Mouse (Mus musculus): ENCODE results near the gene Dtl. TPM values are rescaled to one million over a fixed set of nuclear protein-coding genes. Genes with fewer than 3 reads are reported as not detected.

The Dtl gene
- total RNA-seq, 2 experiments from 2014 or later, result 14.7 to 15.2 TPM

DNA sequence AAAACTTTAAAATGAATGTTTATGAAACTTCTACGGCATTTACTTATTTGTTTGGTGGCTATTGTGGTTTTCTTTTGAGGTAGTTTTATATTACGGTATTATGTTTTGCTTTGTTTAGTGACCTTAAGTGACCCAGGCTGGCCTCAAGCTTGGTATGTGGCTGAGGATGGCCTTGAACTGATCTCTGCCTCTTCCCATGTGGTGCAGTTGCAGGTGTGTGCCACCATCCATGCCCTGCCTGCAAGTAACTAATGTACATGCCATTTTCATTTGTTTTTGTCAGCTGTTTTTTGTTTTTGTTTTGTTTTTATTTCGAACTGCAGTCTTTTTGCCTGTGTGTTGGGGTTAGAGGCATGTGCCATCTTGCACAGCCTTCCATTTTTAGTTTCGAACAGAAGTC lies 6.3 kb upstream of the Dtl start:
- DNase-seq (ENCODE audit: low spot score in 2 of 2), result no peak

DNA sequence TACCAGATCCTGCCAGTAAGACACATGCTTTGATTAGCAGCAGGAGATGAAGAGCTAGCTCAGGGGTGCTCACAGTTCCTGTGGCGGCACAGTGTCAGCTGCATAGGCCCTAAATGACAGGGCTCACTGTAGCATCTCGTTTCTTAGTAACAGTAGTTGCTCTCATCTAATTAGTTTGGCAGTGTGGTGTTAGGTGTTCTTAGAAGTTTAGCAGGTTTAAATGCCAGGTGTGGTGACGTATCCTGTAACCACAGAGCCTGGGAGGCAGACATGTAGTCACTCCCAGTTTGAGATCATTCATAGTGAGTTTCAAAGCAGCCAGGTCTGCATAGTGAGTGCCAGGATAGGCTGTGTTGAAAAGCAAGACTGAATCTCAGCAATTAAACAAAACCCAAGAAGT lies 4.2 kb upstream of the Dtl start:
- no peak for DNase-seq (ENCODE audit: low spot score in 2 of 2)

DNA sequence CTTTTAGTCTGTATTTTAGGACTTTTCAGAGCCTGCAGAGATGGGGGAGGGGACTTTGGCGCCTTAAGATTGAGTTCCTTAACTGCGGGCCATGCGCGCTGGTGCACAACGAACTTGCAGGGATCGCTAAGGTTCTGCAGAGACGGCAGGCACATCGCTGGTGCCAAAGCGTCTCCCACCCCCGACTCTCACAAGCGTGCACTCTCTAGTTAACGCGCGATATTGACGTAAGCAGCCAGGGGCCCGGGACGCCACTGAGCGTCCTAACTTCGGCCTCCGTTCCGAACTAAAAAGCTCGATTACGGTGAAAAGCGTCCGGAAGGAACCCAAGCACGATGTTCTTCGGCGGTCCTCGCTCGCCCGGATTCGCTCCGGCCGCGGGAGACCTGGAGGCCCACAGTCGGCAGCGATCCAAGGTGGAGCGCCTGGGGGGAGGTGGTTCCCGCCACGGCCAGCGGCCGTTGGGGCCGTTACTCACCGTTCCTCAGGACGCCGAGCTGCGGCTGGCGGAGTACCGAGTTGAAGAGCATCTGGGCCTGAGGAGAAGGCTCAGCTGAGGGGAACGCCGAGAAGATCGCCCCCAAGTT lies 380 bp downstream of the Dtl start:
- peak in 1 of 2 experiments; percentile 59 for DNase-seq (ENCODE audit: low spot score in 2 of 2)

DNA sequence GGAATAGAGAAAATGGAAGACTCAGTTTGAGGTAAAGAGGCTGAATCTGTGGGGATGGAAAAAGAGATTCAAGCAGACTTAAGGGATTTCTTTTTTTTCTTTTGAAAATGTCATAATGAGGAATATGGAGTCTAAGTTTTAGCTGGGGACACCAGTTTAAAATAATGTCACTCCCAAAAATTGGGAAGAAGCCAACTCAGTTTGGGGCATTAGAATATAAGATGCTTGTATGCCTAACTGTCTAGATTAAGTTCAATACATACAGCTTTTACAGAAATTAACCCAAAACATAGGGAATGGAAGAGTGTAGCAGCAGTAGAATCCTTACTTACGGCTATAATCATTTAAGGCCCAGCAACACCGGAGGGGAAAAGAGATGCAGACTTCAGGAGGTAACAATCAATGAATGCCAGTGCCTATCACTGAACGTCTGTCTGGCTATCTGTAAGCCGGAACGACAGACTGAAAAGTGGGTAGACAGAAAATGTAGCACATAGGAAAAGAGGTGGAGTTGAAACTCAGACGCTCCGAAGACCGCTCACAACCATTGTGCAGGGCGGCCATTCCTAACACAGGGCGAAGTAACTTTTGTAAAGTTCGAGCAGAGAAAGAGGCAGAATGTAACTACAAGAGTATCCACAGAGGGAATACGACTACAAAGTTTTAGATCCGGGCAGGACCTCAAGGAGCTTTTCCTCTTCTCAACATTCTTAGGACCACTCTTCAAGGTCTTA lies 1.3 kb downstream of the Dtl start:
- DNase-seq (ENCODE audit: low spot score in 2 of 2), result no peak

DNA sequence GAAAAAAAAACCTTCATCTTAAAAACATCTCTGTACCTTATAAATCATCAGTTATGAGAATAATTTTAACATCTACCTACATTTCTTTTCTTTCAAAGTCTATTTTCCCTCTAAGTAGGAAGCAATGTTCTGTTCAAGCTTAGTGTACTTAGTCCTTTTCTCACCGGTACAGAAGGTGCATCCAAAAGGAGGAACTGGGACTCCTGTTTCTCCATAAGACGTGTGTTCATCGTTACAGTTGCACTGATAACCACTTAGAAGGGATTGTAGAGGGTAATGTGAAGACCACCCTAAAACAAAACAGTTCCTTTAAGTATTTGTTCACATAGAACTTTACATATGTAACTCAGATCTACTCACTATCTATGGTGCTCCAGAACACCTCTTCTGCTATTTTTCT lies 4.9 kb downstream of the Dtl start:
- DNase-seq (ENCODE audit: low spot score in 2 of 2), result no peak

DNA sequence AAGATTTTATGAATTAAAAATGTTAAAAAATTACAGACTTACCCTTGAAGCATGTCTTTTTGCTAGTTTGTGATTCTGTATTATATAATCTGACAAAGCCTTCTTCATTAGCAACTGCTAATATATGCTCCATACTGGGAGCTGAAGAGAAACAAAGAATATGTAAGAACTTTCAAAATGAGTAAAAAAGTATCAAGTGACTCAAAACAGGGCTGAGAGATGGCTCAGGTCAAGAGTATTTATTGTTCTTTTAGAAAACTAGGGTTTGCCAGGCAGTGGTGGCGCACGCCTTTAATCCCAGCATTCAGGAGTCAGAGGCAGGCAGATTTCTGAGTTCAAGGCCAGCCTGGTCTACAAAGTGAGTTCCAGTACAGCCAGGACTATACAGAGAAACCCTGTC lies 5.7 kb downstream of the Dtl start:
- DNase-seq (ENCODE audit: low spot score in 2 of 2), result no peak

GRCm38 (mm10) chr1:191567859-191568258 lies 7.5 kb downstream of the Dtl start:
- DNase-seq (ENCODE audit: low spot score in 2 of 2), result no peak

- no peak for DNase-seq (ENCODE audit: low spot score in 2 of 2)
Observed at GRCm38 (mm10) chr1:191562823-191563365, 12.4 kb downstream of the Dtl start.

GRCm38 (mm10) chr1:191559779-191560178 lies 15.6 kb downstream of the Dtl start:
- no peak for DNase-seq (ENCODE audit: low spot score in 2 of 2)

DNA sequence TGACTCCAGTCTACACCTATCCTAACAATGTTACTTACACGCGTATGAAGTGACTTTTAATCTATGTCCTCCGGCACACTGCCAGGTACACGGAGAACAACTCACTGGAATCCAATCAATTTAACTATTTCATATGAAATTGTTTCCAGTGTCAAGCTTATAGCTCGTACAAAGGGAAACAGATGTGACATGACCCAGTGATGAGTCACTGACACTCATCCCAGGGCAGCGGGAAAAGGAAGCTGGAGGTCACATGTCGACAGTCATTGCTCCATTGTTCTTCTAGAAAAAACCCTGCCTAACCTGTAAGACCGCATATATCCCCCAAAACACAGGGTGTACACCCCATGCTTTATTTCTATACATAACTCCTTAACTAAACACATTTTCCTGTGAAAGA lies 18.2 kb downstream of the Dtl start:
- DNase-seq (ENCODE audit: low spot score in 2 of 2), result no peak

- no peak for DNase-seq (ENCODE audit: low spot score in 2 of 2)
Observed at GRCm38 (mm10) chr1:191550786-191551185, 24.6 kb downstream of the Dtl start.

- no peak for DNase-seq (ENCODE audit: low spot score in 2 of 2)
Observed at GRCm38 (mm10) chr1:191543747-191544146, 31.6 kb downstream of the Dtl start.

GRCm38 (mm10) chr1:191541619-191542018 lies 33.7 kb downstream of the Dtl start:
- DNase-seq (ENCODE audit: low spot score in 2 of 2), result no peak

DNA sequence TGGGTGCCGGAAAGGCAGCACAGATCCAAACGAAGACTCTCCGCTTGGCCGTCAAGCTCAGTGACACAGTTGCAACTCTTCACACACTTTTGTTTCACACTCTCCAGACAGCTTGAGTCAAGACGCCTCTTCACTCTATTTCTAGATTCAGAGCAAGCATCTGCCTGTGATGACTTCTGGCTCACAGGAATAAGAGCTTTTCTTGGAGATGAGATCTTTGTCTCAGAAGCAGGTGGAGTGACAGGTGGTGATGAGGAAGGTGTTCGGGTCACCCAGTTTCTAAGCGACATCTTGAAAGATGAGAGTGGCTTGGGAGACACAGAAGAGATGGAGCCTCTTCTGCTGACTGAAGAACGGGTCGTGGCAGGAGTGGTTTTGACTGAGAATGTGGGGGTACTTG lies 34.3 kb downstream of the Dtl start:
- no peak for DNase-seq (ENCODE audit: low spot score in 2 of 2)

GRCm38 (mm10) chr1:191540300-191540699 lies 35.0 kb downstream of the Dtl start:
- no peak for DNase-seq (ENCODE audit: low spot score in 2 of 2)

- no peak for DNase-seq (ENCODE audit: low spot score in 2 of 2)
Observed at GRCm38 (mm10) chr1:191534896-191535295, 40.4 kb downstream of the Dtl start.

DNA sequence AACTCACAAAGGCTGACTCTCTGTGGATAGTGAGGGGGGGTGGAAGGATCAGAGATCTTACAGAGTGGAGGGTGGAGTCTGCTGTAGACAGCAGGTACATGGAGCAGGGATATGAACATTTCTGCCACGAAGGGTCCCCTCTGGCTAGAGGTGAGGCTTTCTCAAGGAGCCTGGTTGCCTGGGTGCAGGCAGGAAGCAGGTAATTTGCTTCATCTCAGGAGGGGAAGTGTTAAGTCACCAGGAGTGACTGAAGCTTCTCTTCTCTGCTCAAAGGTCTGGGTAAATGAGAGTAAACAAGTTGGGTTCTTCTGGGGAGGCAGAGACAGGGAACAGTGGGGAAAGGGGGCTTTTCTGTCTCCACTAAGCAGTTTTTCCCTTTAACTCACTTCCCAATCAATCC lies 44.3 kb downstream of the Dtl start:
- no peak for DNase-seq (ENCODE audit: low spot score in 2 of 2)

DNA sequence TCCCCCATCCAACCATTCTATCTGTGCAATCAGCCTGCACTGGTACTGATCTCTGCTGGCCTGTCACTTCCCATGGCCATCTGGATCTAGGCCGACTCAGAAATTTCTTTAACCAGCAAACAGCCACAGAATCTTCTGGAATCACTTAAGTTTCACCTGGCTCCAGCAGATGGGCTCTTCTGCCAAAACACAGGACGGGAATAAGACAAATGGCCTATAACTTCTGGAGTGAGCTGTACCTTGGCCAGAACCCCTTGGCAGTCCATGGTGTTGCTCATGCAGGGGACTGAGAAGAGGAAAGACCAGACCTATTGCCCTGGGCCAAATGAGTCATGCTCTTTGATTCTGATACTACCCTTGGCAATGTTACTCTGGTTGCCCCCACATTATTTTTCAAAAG lies 45.9 kb downstream of the Dtl start:
- peak in 1 of 2 experiments; percentile 55 for DNase-seq (ENCODE audit: low spot score in 2 of 2)

DNA sequence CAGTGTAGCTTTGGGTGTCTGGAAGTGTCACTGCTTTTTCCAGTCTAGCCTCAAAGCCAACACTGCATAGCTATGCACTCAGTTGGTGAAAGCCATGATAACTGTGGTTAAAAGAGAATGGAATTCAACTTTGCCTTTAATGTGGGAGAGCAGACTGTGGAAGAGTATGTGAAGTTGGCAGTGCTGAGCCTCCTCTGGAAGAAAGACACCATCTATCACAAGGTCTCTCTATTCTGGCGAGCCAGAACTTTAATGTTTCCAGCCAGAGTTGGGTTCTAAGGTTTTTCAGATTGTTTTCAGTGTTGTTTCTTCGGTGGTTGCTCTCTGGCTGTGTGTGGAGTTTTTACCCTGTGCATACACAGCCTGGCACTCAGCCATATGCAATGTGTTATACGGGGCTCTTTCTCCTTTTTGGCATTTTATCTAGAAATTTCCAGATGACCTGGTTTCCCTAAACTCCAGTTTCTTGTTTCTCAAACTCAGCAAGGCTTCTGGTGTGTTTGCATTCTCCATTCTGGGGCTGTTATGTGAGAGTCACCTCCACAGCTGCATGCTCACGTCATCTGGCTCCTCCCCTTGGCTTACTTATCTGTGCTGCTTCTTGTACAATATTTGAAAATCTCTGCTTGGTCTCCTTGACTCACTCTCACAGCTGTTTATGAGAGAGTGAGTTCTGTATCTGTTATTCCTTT lies 47.3 kb downstream of the Dtl start:
- peak in 1 of 2 experiments; percentile 51 for DNase-seq (ENCODE audit: low spot score in 2 of 2)

DNA sequence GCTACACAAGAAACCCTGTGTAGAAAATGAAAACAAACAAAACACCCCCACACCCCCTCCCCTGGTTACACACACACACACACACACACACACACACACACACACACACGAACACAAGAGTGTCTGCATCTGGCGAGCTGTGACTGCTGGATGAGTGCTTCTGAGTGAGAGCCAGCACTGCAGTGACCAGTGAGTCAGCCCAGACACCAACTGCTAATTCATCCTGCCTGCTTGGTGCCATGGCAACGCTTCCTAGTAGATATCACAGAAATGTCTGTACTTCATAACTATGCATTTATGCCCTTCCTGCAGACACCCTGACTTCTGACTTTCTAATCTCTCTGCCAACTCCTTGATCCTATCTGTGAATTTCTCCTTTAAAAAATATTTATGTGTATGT lies 48.3 kb downstream of the Dtl start:
- DNase-seq (ENCODE audit: low spot score in 2 of 2), result no peak

DNA sequence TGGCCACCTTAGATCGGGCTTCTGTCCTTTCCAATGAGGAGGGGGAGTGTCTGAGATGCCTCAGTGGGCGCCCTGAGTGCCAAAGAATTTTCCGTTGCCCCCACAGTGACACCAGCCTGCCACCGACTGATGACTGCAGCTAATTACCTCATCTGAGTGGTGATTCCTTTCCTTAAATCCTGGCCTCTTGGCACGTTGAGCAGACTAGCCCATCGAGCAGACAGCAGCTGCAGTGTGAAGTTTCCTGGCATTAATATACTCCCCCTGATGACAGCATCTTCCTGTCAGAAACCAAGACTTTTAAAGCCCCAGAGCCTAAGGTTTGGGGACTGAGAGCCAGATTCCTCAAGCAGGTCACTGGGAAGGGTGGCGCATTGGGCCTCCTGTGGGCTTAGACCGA lies 53.9 kb downstream of the Dtl start:
- DNase-seq (ENCODE audit: low spot score in 2 of 2), result no peak

DNA sequence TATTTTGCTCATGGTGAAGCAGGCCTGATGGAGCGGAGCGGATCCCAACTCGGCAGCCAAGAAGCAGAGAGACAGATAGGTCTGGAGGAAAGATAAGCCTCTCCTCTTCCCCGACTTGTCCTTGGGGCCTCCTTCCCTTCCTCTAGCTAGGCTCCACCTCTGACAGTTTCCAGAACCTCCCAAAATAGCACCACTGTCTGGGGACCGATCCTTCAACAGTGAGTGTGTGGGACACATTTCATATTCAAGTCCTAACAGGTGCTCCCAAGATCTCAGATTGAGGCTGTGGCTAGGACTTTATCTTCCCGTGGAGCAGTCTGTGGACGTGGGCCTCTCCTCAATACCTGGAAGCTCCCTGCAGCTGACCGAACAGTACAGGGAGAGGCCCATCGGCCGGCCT lies 54.7 kb downstream of the Dtl start:
- no peak for DNase-seq (ENCODE audit: low spot score in 2 of 2)

Data from gastrocnemius, postnatal 4 days (tissue).